Mouse (Mus musculus) CH12.LX (cell line): Measurements from ENCODE around the gene Cdipt. TPM values are rescaled to one million over a fixed set of nuclear protein-coding genes. Genes with fewer than 3 reads are reported as not detected.

Experiments used
- DNase-seq: peaks from one replicate; pipeline ENCODE4 v3.0.0-alpha.2; 2013; ENCODE audit errors: extremely low read depth
- H3K27ac ChIP-seq: 2 replicates; pipeline ENCODE4 v1.5.1; 2012; ENCODE audit warnings: low read depth, mild to moderate bottlenecking, control low read depth, moderate library complexity; ENCODE audit not compliant: insufficient read depth
- H3K27me3 ChIP-seq: replicated peaks from 2 replicates; pipeline ENCODE3; 2012; ENCODE audit warnings: inconsistent platforms
- H3K36me3 ChIP-seq, 2 experiments: replicated peaks in 1 of 2; 2 replicates each; pipeline versions ENCODE3 to v1.6.1; 2012; ENCODE audit warnings: inconsistent platforms in 1 of 2, low read length in 1 of 2, mild to moderate bottlenecking in 1 of 2, mixed read lengths in 1 of 2, moderate library complexity in 1 of 2; ENCODE audit not compliant: control insufficient read depth in 1 of 2, insufficient read depth in 1 of 2
- H3K4me1 ChIP-seq, 2 experiments: 2 replicates each; pipeline ENCODE4 v1.6.1; 2012; ENCODE audit warnings: inconsistent platforms in 1 of 2, moderate library complexity in 1 of 2; ENCODE audit not compliant: insufficient read depth in 2 of 2, control insufficient read depth in 1 of 2
- H3K4me2 ChIP-seq: 2 replicates; pipeline ENCODE4 v1.6.1; 2012; ENCODE audit warnings: low read depth, mild to moderate bottlenecking, control low read depth; ENCODE audit not compliant: poor library complexity, insufficient read depth, severe bottlenecking
- H3K4me3 ChIP-seq, 3 experiments: fragments of 150-350 bp in 1 of 3; sonication (generic) in 1 of 3; replicated peaks in 1 of 3; 2 replicates each; pipeline versions ENCODE3 to v1.5.1; 2011 to 2012; ENCODE audit warnings: low read depth in 2 of 3, low read length in 2 of 3, mild to moderate bottlenecking in 2 of 3, moderate library complexity in 2 of 3, control low read depth in 1 of 3, improper control_type of control experiment in 1 of 3, inconsistent platforms in 1 of 3, mixed read lengths in 1 of 3; ENCODE audit not compliant: poor library complexity in 1 of 3
- H3K79me2 ChIP-seq: replicated peaks from 2 replicates; pipeline ENCODE4 v1.6.1; 2012; ENCODE audit warnings: mild to moderate bottlenecking, moderate library complexity; ENCODE audit not compliant: control insufficient read depth, poor library complexity, insufficient read depth, severe bottlenecking; ENCODE audit errors: extremely low read depth
- H3K9ac ChIP-seq: 2 replicates; pipeline ENCODE4 v1.6.1; 2012; ENCODE audit warnings: low read depth, mild to moderate bottlenecking, control low read depth, moderate library complexity; ENCODE audit not compliant: insufficient read depth
- H3K9me3 ChIP-seq: replicated peaks from 2 replicates; pipeline ENCODE3; 2012; ENCODE audit warnings: low read length, inconsistent platforms, mixed read lengths
- CHD1 ChIP-seq: IDR thresholded peaks from 2 replicates; pipeline ENCODE4 v1.6.1; 2012; ENCODE audit warnings: low read depth, low read length, improper control_type of control experiment, inconsistent platforms
- ELF1 ChIP-seq: IDR thresholded peaks from 2 replicates; pipeline ENCODE4 v1.6.1; 2014; ENCODE audit warnings: low read depth, mild to moderate bottlenecking, inconsistent platforms, low read length, improper control_type of control experiment
- EP300 ChIP-seq: IDR thresholded peaks from 2 replicates; pipeline ENCODE4 v1.6.1; 2011; ENCODE audit warnings: low read length, improper control_type of control experiment
- ETS1 ChIP-seq: conservative IDR thresholded peaks from 2 replicates; pipeline ENCODE4 v1.6.1; 2012; ENCODE audit warnings: low read depth, mild to moderate bottlenecking, inconsistent platforms, low read length, improper control_type of control experiment, moderate library complexity
- JUN ChIP-seq: IDR thresholded peaks from 2 replicates; pipeline ENCODE4 v1.6.1; 2011; ENCODE audit warnings: low read depth, mild to moderate bottlenecking, low read length, improper control_type of control experiment, moderate library complexity; ENCODE audit not compliant: insufficient read depth
- MAFK ChIP-seq: IDR thresholded peaks from 2 replicates; pipeline ENCODE4 v1.6.1; 2011; ENCODE audit warnings: low read length, improper control_type of control experiment; ENCODE audit not compliant: insufficient replicate concordance
- MEF2A ChIP-seq: IDR thresholded peaks from 2 replicates; pipeline ENCODE4 v1.6.1; 2014; ENCODE audit warnings: low read depth, mild to moderate bottlenecking, inconsistent platforms, low read length, improper control_type of control experiment, borderline replicate concordance
- POLR2AphosphoS2 ChIP-seq: IDR thresholded peaks from 2 replicates; pipeline ENCODE4 v1.6.1; 2011; ENCODE audit warnings: low read depth, low read length, improper control_type of control experiment
- RAD21 ChIP-seq: IDR thresholded peaks from 2 replicates; pipeline ENCODE4 v1.6.1; 2011; ENCODE audit warnings: low read depth, mild to moderate bottlenecking, low read length, improper control_type of control experiment, moderate library complexity
- RCOR1 ChIP-seq: conservative IDR thresholded peaks from 2 replicates; pipeline ENCODE4 v1.6.1; 2012; ENCODE audit warnings: low read depth, mild to moderate bottlenecking, inconsistent platforms, low read length, improper control_type of control experiment
- UBTF ChIP-seq: IDR thresholded peaks from 2 replicates; pipeline ENCODE4 v1.6.1; 2012; ENCODE audit warnings: low read depth, mild to moderate bottlenecking, inconsistent platforms, low read length, improper control_type of control experiment, moderate library complexity
- USF2 ChIP-seq: conservative IDR thresholded peaks from 2 replicates; pipeline ENCODE4 v1.6.1; 2011; ENCODE audit warnings: low read depth, low read length, improper control_type of control experiment
- ZC3H11A ChIP-seq: IDR thresholded peaks from 2 replicates; pipeline ENCODE4 v1.6.1; 2012; ENCODE audit warnings: low read depth, mild to moderate bottlenecking, inconsistent platforms, low read length, improper control_type of control experiment
- ZMIZ1 ChIP-seq: IDR thresholded peaks from 2 replicates; pipeline ENCODE4 v1.6.1; 2012; ENCODE audit warnings: low read depth, mild to moderate bottlenecking, inconsistent platforms, low read length, improper control_type of control experiment
- ZNF384 ChIP-seq: IDR thresholded peaks from 2 replicates; pipeline ENCODE4 v1.6.1; 2012; ENCODE audit warnings: low read depth, low read length, improper control_type of control experiment, inconsistent platforms
- dilution Hi-C: fragments of 300-500 bp; cut with MboI; formaldehyde crosslinking; loops from 2 replicates; pipeline ENCODE4 v1.14.3; 2020; ENCODE audit warnings: low sequenced_read_pairs; ENCODE audit not compliant: extremely low pct_unique_long_range_greater_than_20kb, extremely low pct_ligation_motif_present
- in situ Hi-C: fragments of 300-500 bp; cut with MboI; formaldehyde crosslinking; loops from 3 replicates; pipeline ENCODE4 v1.14.3; 2019; ENCODE audit warnings: low sequenced_read_pairs, low pct_ligation_motif_present, low pct_unique_long_range_greater_than_20kb, mixed read lengths
- polyA plus RNA-seq: library from polyadenylated mRNA; unstranded; fragments of >175 nt; gene quantifications from 2 replicates; pipeline ENCODE4 v1.2.1, GENCODE M21; 2012; ENCODE audit warnings: low read depth; ENCODE audit not compliant: insufficient read length
- total RNA-seq, 2 experiments: library from RNA; depleted of rRNA; stranded (reverse); fragments of 300-350 nt in 1 of 2; fragments of >200 nt in 1 of 2; gene quantifications; 2 replicates each; pipeline ENCODE4 v1.2.3; 2012 to 2014

Cdipt gene
- total and polyA plus RNA-seq, 3 experiments: 72.8 to 138 (median 108) TPM

GRCm38 (mm10) chr7:127021563-127022527 lies 46.1 kb downstream of the Cdipt start:
- Histone ChIP-seq H3K36me3 (peaks cover 20 to 59% of the 10 kb centered on the region in 2 experiments), H3K27me3 (no peaks in the 10 kb centered on the region), H3K9me3 (no peaks in the 10 kb centered on the region), H3K4me3 (no peak overlapping the region), H3K27ac (no peak overlapping the region), H3K4me2 (no peak overlapping the region), H3K4me1 (peaks cover 19 to 63% of the 10 kb centered on the region in 2 experiments), H3K9ac (no peak overlapping the region), H3K79me2 (peaks cover 22% of the 10 kb centered on the region)
- in situ Hi-C loops (loop anchor here (5.0 kb wide), 1 partner anchor 135 kb away; no protein-coding TSS in a partner anchor), dilution Hi-C loops (no loop called here)
- DNase-seq: no peak
- TF ChIP-seq ELF1: no peak
- TF ChIP-seq POLR2AphosphoS2: peak; percentile 33

- dilution Hi-C loops: no loop called here
- no peak overlapping the region for H3K27ac ChIP-seq
- no peak for DNase-seq
Measured at GRCm38 (mm10) chr7:127022528-127023271, 47.0 kb downstream of the Cdipt start.

GRCm38 (mm10) chr7:127023272-127023691 lies 47.6 kb downstream of the Cdipt start:
- Histone ChIP-seq H3K4me1 (peaks cover 22 to 60% of the 10 kb centered on the region in 2 experiments), H3K4me2 (no peak overlapping the region), H3K36me3 (peaks cover 27 to 63% of the 10 kb centered on the region in 2 experiments), H3K27me3 (no peaks in the 10 kb centered on the region), H3K27ac (no peak overlapping the region), H3K4me3 (peak overlapping the region in 2 of 3 experiments; percentile 76 to 78), H3K9ac (no peak overlapping the region), H3K9me3 (no peaks in the 10 kb centered on the region), H3K79me2 (peaks cover 22% of the 10 kb centered on the region)
- in situ Hi-C loops (loop anchor here (5.0 kb wide), 1 partner anchor 136 kb away; no protein-coding TSS in a partner anchor), dilution Hi-C loops (no loop called here)
- TF ChIP-seq ZNF384: no peak
- no peak for TF ChIP-seq JUN
- no peak for TF ChIP-seq USF2
- TF ChIP-seq RCOR1: no peak
- TF ChIP-seq ZC3H11A: no peak
- no peak for TF ChIP-seq EP300
- TF ChIP-seq CHD1: no peak
- TF ChIP-seq ZMIZ1: no peak
- DNase-seq: no peak

More at GRCm38 (mm10) chr7:127022528-127023271, 47.0 kb downstream of the Cdipt start:
- Histone ChIP-seq H3K79me2 (peaks cover 22% of the 10 kb centered on the region), H3K9ac (no peak overlapping the region), H3K4me2 (no peak overlapping the region), H3K9me3 (no peaks in the 10 kb centered on the region), H3K36me3 (peaks cover 21 to 60% of the 10 kb centered on the region in 2 experiments), H3K4me3 (peak overlapping the region in 1 of 3 experiments; percentile 78), H3K4me1 (peaks cover 19 to 60% of the 10 kb centered on the region in 2 experiments), H3K27me3 (no peaks in the 10 kb centered on the region)
- in situ Hi-C loops: loop anchor here (5.0 kb wide), 1 partner anchor 135 kb away; no protein-coding TSS in a partner anchor
- no peak for TF ChIP-seq MAFK
- TF ChIP-seq RAD21: no peak
- TF ChIP-seq POLR2AphosphoS2: 0 out of 2 replicates have a peak, but pooled peaks have one; percentile 32
- TF ChIP-seq UBTF: no peak
- TF ChIP-seq MEF2A: no peak
- no peak for TF ChIP-seq ZMIZ1
- no peak for TF ChIP-seq ETS1
- no peak for TF ChIP-seq USF2
